Mouse (Mus musculus): ENCODE results near the gene Papss1.

GRCm38 (mm10) chr3:131637664-131638063 is 73.1 kb downstream of the Papss1 start:
- TF ChIP-seq POLR2A (IDR thresholded peaks at IDR 0.05; ENCODE audit: borderline replicate concordance, insufficient read depth, low read length) = no peak
- TF ChIP-seq CTCF (IDR thresholded peaks at IDR 0.05; ENCODE audit: borderline replicate concordance, insufficient read depth, low read depth, low read length) = no peak

Data from cerebellum, adult 2 months (tissue).